ENCODE assay signal across 36 mouse cellular contexts in genomic region chr11:99314594-99314993, GRCm38 (mm10). TPM values are rescaled to one million over a fixed set of nuclear protein-coding genes. Genes with fewer than 3 reads are reported as not detected.
"Had no signal": no experiment of that assay in that cellular context is flagged by ENCODE, and none has a peak within 500 bp of the region (broad histone marks: within the 10 kb centered on the region; RNA-seq: fewer than 3 reads in every experiment).

No protein-coding gene starts in this region.

- H3K27me3 ChIP-seq: heart, embryonic 15.5 days; hindbrain, embryonic 12.5 days; intestine, embryonic 15.5 days; limb, embryonic 12.5 days had no signal

- H3K27ac ChIP-seq: gastrocnemius, adult 2 months; heart, adult 2 months; heart, embryonic 13.5 days; heart, embryonic 15.5 days; hindbrain, embryonic 10.5 days; hindbrain, embryonic 12.5 days; hindbrain, embryonic 14.5 days; intestine, embryonic 15.5 days; layer of hippocampus, adult 2 months; left cerebral cortex, adult 2 months; limb, embryonic 10.5 days; limb, embryonic 12.5 days had no signal

- ATAC-seq: forebrain, embryonic 16.5 days; hindbrain, embryonic 16.5 days; inflammation-experienced regulatory T-cells, adult 6 months; intestine, embryonic 15.5 days; intestine, postnatal 0 days had no signal

- H3K4me3 ChIP-seq: gastrocnemius, adult 2 months; heart, adult 2 months; heart, embryonic 13.5 days; heart, embryonic 15.5 days; hindbrain, embryonic 10.5 days; hindbrain, embryonic 12.5 days; intestine, embryonic 15.5 days; layer of hippocampus, adult 2 months; left cerebral cortex, adult 2 months; limb, embryonic 10.5 days; limb, embryonic 12.5 days had no signal

- H3K9ac ChIP-seq: heart, embryonic 13.5 days; heart, embryonic 15.5 days; hindbrain, embryonic 12.5 days; hindbrain, embryonic 14.5 days; intestine, embryonic 15.5 days; limb, embryonic 12.5 days had no signal

- H3K36me3 ChIP-seq: heart, embryonic 13.5 days; heart, embryonic 15.5 days; hindbrain, embryonic 10.5 days; hindbrain, embryonic 12.5 days; intestine, embryonic 15.5 days; limb, embryonic 10.5 days; limb, embryonic 12.5 days had no signal

- H3K4me1 ChIP-seq: hindbrain, embryonic 10.5 days; intestine, embryonic 15.5 days; limb, embryonic 10.5 days; limb, embryonic 12.5 days had no signal

- H3K4me2 ChIP-seq: heart, embryonic 11.5 days; heart, embryonic 13.5 days; heart, embryonic 15.5 days; hindbrain, embryonic 12.5 days; hindbrain, embryonic 14.5 days; intestine, embryonic 15.5 days; limb, embryonic 12.5 days had no signal

- H3K9me3 ChIP-seq: heart, embryonic 13.5 days; heart, embryonic 15.5 days; hindbrain, embryonic 10.5 days; hindbrain, embryonic 12.5 days; intestine, embryonic 15.5 days; limb, embryonic 10.5 days; limb, embryonic 12.5 days had no signal

- DNase-seq: gastrocnemius, adult 2 months; gastrocnemius, postnatal 10 days; gastrocnemius, postnatal 25 days; heart, adult 2 months; heart, postnatal 4 days; kidney, adult 18-20 months; kidney, adult 8-10 months; kidney, postnatal 10 days; kidney, postnatal 25 days; kidney, postnatal 4 days had no signal

RNA-seq across cellular contexts. Expression of gene Krt25, which starts 8.2 kb away (rescaled TPM):
- total RNA-seq: gastrocnemius, adult 2 months; gastrocnemius, postnatal 25 days; granulocyte monocyte progenitor cell, adult 5-6 weeks; heart, adult 2 months; heart, postnatal 25 days; layer of hippocampus, adult 2 months; layer of hippocampus, postnatal 10 days; layer of hippocampus, postnatal 25 days; left cerebral cortex, adult 2 months; left cerebral cortex, postnatal 14 days; left cerebral cortex, postnatal 36 days had no signal
- polyA plus RNA-seq: forebrain, embryonic 16.5 days; heart, adult 2 months; heart, embryonic 11.5 days; heart, embryonic 13.5 days; heart, embryonic 15.5 days; hindbrain, embryonic 10.5 days; hindbrain, embryonic 12.5 days; inflammation-experienced regulatory T-cells, adult 6 months; intestine, embryonic 15.5 days; kidney, embryonic 14.5 days; kidney, embryonic 16.5 days; limb, embryonic 10.5 days; limb, embryonic 12.5 days had no signal

RNA-seq across cellular contexts. Expression of gene Krt26, which starts 23.2 kb away (rescaled TPM):
- total RNA-seq: gastrocnemius, adult 2 months; gastrocnemius, postnatal 10 days; gastrocnemius, postnatal 25 days; gastrocnemius, postnatal 4 days; granulocyte monocyte progenitor cell, adult 5-6 weeks; heart, adult 2 months; heart, postnatal 25 days; heart, postnatal 4 days; layer of hippocampus, adult 2 months; layer of hippocampus, postnatal 25 days; left cerebral cortex, adult 2 months; left cerebral cortex, postnatal 36 days had no signal
- polyA plus RNA-seq: frontal cortex, adult 2 months; heart, adult 2 months; heart, embryonic 11.5 days; heart, embryonic 13.5 days; heart, embryonic 15.5 days; heart, postnatal 0 days; hindbrain, embryonic 14.5 days; inflammation-experienced regulatory T-cells, adult 6 months; intestine, postnatal 0 days; kidney, embryonic 14.5 days; kidney, embryonic 16.5 days; limb, embryonic 10.5 days; limb, embryonic 12.5 days had no signal

RNA-seq across cellular contexts. Expression of gene Krt24, which starts 29.5 kb away (rescaled TPM):
- total RNA-seq: gastrocnemius, adult 2 months; gastrocnemius, postnatal 10 days; gastrocnemius, postnatal 25 days; gastrocnemius, postnatal 4 days; granulocyte monocyte progenitor cell, adult 5-6 weeks; heart, adult 2 months; heart, postnatal 25 days; heart, postnatal 4 days; layer of hippocampus, adult 2 months; layer of hippocampus, postnatal 10 days; layer of hippocampus, postnatal 25 days; left cerebral cortex, adult 2 months; left cerebral cortex, postnatal 14 days; left cerebral cortex, postnatal 36 days had no signal
- polyA plus RNA-seq: frontal cortex, adult 2 months; heart, adult 2 months; heart, embryonic 11.5 days; heart, embryonic 13.5 days; heart, embryonic 15.5 days; heart, postnatal 0 days; hindbrain, embryonic 10.5 days; hindbrain, embryonic 12.5 days; hindbrain, embryonic 14.5 days; inflammation-experienced regulatory T-cells, adult 6 months; kidney, embryonic 14.5 days; kidney, embryonic 16.5 days had no signal

RNA-seq across cellular contexts. Expression of gene Krt27, which starts 36.3 kb away (rescaled TPM):
- total RNA-seq: gastrocnemius, adult 2 months; gastrocnemius, postnatal 10 days; gastrocnemius, postnatal 25 days; granulocyte monocyte progenitor cell, adult 5-6 weeks; heart, adult 2 months; heart, postnatal 25 days; heart, postnatal 4 days; layer of hippocampus, adult 2 months; layer of hippocampus, postnatal 10 days; layer of hippocampus, postnatal 25 days; left cerebral cortex, adult 2 months; left cerebral cortex, postnatal 14 days; left cerebral cortex, postnatal 36 days had no signal
- polyA plus RNA-seq: forebrain, embryonic 16.5 days; frontal cortex, adult 2 months; heart, adult 2 months; heart, embryonic 11.5 days; heart, embryonic 13.5 days; heart, embryonic 15.5 days; heart, postnatal 0 days; hindbrain, embryonic 10.5 days; hindbrain, embryonic 12.5 days; hindbrain, embryonic 14.5 days; inflammation-experienced regulatory T-cells, adult 6 months; intestine, embryonic 15.5 days; intestine, postnatal 0 days; kidney, embryonic 14.5 days; kidney, embryonic 16.5 days; limb, embryonic 10.5 days; limb, embryonic 12.5 days had no signal
